Mouse (Mus musculus) heart, postnatal 25 days (tissue): ENCODE measurements around the gene Lrguk. TPM values are rescaled to one million over a fixed set of nuclear protein-coding genes. Genes with fewer than 3 reads are reported as not detected.

Experiments used
- DNase-seq: peaks from one replicate; pipeline ENCODE4 v3.0.0; 2022; ENCODE audit warnings: low spot score
- intact Hi-C: fragments of 180-260 bp; cut with DNase I; formaldehyde crosslinking; loops from one replicate; pipeline ENCODE4 v1.15.1; 2025
- total RNA-seq, 2 experiments: library from RNA; stranded (reverse); gene quantifications; 2 replicates each; pipeline ENCODE4 v1.2.3; 2021

Gene Lrguk
- total RNA-seq, 2 experiments from 2014 or later, result 0.13 TPM; not detected in 1

DNA sequence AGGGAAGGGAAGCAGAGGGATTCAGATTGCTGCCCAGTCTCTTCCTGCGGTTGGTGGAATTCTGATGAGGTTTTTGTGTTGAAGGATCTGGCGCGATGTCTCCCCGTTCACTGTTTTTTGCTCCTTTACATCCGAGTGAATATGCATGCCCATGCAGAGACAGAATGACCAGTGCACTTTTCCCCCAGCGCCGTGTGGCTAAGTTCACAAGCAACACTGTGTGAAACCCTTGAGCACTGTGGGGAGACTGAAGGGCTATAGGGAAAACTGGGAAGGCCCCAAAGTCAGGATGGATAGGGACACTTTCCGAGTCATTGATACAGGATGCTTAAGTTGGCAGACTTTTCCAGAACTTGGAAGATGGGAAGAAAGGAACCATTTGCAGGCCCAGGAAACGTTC lies 103.1 kb downstream of the Lrguk start:
- no peak for DNase-seq
- intact Hi-C loops, result no loop called here

DNA sequence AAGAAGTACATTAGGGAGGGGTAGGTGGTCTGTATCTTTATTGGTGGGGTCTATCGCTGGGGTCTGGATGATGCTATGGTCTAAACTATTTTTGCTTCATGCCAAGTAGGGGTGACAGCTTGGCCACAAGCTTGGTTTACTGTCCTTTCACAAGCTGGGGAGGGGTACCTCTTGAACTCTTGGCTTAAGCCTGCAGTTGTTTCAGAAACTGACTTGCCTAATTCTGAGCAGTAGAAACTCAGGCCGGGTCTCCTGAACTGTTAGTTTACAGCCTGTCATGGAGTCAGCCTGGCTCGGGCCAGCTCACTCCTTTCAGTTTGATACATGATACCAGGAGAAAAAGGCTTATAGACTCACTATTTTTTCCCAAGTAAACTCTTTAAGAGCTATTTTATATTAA lies 109.1 kb downstream of the Lrguk start:
- intact Hi-C loops, result no loop called here

DNA sequence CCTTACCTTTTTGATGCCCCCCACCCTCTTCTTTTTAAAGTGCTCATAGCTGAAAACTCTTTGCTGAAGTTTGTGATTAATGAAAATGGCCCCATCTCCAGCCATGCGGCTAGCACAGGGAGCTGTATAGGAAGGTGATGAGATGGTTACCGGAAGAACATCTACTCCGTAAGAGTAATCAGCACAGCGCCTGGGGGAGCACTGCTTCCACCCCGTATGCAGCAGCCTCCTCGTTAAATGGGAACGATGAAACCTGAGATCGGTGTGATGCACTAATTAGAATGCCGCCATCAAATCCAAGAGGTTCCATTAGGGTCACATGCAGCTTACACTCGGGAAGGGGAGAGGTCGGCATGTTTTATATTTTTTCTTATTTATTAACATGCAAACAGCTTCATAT lies 113.7 kb downstream of the Lrguk start:
- intact Hi-C loops, result no loop called here
- no peak for DNase-seq

More for the DNA sequence above, 109.1 kb downstream of the Lrguk start:
- no peak for DNase-seq

DNA sequence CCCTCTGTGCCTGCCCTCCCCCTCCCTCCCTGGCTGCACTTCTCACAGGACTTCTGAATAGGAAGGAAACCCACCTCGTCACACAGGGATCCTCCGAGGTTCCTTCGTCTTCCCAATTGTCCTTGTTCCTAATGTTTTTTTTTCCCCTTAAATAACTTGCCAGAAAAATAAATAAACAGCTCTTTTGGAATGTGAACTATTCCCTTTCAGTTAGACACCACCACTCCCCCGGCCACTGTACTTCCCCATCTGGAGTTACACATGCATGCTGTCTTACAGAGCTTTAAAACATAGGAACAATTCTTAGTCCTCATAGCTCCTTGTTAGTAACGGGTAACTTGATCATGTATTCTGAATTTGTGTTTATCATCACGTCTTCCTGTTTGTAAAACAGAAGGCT lies 116.8 kb downstream of the Lrguk start:
- intact Hi-C loops, result no loop called here
- DNase-seq, result no peak

DNA sequence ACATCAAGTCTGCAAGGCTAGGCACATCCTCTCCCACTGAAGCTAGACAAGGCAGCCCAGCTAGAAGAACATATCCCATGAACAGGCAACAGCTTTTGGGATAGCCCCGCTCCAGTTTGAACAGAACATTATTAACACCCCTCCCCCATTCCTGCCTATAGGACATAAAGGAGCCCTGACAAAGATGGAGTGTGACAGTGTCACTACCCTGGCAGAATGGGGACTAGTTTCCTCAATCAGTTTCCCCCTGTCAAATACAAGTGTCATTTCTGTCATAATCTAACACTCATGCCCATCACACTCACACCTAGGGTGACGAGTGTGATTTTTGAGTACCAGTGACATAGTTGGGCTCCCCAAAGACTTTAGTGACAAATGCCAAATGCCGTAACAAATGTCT lies 118.8 kb downstream of the Lrguk start:
- intact Hi-C loops, result no loop called here
- no peak for DNase-seq

GRCm38 (mm10) chr6:34148639-34149038 lies 119.4 kb downstream of the Lrguk start:
- intact Hi-C loops, result no loop called here
- no peak for DNase-seq

DNA sequence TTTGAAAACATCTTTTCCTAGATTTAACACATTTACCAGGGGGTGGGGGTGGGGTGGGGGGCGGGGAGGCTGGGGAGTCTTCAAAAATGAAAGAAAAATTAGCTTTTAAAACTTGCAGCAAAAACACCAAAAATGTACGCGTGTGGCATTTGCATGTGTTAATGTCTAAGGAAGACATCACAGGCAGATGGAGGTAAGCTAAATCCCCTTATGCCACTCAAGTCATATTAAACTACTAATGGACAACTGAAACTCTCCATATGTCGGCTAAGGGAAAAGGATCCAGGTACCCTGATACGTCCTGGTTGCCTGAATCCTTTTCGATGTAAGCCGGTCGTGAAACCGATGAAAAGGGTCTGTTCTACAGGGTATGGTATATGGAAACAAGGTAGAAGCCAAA lies 119.8 kb downstream of the Lrguk start:
- intact Hi-C loops, result no loop called here
- no peak for DNase-seq

DNA sequence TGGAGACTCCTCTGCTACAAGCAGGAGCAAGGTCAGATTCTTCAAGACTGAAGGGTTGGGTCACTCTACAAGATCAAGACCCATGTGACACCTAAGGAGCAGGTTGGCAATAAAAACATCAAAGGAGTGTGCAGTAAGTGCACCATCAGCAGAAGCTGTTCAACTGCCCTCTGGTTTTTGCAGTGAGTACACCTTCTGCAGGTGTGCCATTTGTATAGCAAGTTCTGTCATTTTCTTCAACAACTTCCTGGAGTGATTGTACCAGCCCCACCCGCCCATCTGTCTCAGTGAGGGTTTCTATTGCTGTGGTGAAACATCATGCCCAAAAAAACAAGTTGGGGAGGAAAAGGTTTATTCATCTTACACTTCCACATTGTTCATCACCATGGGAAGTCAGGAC lies 120.6 kb downstream of the Lrguk start:
- intact Hi-C loops, result no loop called here
- no peak for DNase-seq

DNA sequence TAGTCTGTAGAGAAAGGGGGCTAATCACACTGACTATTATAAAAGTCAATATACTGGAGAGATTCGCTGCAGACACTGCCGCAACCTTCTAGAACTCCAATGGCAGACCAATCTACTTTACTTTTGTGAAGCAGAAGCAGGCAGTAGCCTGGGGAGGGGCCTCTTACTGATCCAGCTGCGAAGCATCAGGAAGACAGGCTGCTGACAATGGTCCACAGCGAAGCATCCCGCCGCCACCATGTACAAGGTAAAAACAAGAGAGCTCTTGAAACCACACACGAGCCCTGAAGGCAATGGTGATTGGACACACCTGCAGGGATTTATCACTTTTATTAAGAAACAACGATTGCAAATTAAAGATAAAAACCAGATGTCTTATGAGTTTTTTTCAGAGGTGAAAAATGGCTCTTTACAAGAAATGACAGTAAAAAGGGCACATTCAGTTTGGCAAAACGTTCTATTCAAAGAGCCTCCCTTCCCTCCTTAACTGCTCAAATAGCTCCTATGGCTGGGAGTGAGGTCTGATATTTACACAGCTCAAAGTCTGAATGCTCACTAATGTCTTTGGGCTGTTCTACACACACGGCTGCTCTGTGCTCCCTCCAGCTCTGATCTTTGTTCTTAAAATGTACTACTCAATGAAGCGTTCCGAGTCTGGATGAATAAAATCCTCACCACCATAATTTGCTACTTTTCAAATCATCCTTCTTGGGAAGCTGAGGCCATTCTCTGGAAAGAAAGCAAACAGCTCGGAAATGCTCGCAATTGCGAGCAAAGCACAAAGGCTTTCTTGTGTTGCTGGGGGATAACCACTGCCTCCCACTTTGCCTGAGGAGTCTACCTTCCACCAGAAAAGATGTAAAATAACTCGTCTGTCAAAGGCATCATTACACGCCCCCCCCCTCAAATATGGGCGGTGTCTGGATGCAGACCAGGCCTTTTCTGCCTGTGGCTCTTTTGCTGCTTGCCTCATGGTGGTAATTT lies 124.1 kb downstream of the Lrguk start:
- intact Hi-C loops, result no loop called here
- DNase-seq, result no peak

GRCm38 (mm10) chr6:34154202-34154601 lies 125.0 kb downstream of the Lrguk start:
- DNase-seq, result no peak
- intact Hi-C loops, result no loop called here

DNA sequence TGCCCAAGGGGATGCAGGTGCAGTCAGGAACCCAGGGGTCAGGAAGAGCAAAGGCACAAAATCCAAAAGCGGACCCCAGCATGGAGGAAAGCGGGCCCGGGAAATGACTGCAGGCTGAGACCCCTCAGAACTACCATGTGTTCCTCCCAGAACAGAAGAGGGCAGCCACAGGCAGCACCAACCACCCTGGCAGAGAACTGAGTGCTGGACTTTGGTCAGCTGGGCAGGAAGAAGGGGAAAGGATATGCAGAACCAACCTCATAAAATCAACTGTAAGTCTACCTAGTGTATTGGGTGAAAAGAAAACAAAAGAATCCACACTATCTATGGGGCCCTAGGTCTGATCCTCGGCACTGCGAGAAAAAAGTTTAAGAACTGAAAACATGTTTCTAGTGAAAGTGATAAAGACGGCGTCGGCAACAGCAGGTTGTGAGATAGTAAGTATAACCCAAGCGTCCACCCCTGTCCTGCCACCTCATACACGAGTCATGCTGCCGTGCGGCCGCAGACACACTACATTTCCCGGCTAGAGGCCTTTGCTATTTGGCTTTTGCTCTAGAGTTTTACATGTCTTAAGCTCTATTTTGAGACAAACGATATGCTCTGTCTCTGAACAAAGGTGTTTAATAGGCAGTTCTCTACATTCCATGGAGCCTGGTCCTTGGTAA lies 126.0 kb downstream of the Lrguk start:
- DNase-seq, result no peak
- intact Hi-C loops, result no loop called here

GRCm38 (mm10) chr6:34156057-34156456 lies 126.8 kb downstream of the Lrguk start:
- DNase-seq, result no peak
- intact Hi-C loops, result no loop called here

GRCm38 (mm10) chr6:34156841-34157748 lies 127.8 kb downstream of the Lrguk start:
- intact Hi-C loops, result no loop called here
- DNase-seq, result no peak

- DNase-seq, result no peak
- intact Hi-C loops, result no loop called here
Observed at GRCm38 (mm10) chr6:34159998-34160815, 131.0 kb downstream of the Lrguk start.

GRCm38 (mm10) chr6:34160816-34161310 lies 131.6 kb downstream of the Lrguk start:
- intact Hi-C loops, result no loop called here
- no peak for DNase-seq

GRCm38 (mm10) chr6:34161511-34161910 lies 132.3 kb downstream of the Lrguk start:
- DNase-seq, result no peak
- intact Hi-C loops, result no loop called here

DNA sequence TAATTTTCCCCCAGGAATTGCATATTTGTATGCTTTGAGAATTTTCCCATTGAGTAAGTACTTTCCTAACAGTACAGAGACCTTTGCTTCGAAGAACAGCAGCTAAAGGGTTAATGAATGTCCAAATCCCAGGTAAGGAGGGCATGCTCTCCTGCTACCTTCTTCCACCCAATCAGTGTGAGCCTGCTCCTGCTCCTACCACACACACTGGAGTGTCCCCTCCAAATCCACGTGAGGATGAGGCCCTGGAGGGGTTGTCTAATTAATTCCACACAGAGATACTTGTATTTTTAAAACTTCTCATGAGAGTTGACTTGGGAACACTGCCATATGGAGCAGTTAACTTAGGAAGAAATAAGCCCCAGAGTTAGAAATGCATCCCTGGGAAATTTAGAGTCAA lies 133.4 kb downstream of the Lrguk start:
- DNase-seq, result no peak
- intact Hi-C loops, result no loop called here

DNA sequence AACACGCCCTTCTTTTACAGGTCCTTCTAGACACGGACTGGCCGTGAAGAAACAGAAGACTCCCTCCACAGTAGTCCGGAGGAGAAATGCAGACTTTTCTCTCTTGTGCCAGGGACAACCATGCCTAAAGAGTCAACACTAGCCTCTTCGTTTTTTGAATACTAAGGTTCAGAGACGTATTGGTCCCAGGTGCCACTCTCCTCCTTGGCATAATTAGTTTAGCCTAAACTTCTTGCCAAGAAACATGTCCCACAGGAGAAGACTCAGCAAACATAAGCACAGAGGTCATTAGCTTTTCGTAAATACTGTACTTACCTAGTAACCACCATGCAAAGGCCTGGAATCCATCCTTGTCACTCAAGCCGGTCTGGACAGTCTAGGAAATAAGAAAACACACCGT lies 133.8 kb downstream of the Lrguk start:
- no peak for DNase-seq
- intact Hi-C loops, result no loop called here

DNA sequence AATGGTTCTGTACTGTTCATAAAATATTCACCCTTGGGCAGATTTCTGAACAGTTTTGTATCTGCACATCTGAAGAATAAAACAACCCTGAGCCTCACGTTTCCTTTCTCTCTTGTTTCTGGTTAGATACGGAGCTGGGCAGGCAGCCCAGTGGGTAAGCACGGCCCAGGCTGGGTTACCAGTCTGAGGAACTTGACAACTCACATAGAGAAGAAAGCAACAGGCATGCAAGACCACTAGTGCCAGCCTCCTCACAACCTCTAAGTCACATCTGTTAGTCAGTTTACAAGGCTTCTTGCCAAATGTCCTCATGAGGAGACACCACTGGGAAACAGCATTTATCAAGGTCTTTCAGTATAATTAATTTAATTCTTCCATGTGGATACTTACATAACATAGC lies 139.6 kb downstream of the Lrguk start:
- no peak for DNase-seq
- intact Hi-C loops, result no loop called here
